Mouse (Mus musculus): ENCODE results near the gene Kif18b. TPM values are rescaled to one million over a fixed set of nuclear protein-coding genes. Genes with fewer than 3 reads are reported as not detected.

Gene Kif18b
- polyA plus RNA-seq, 1 experiment = 44.9 TPM

- H3K79me3 ChIP-seq (ENCODE audit: low read depth) = no peaks in the 10 kb centered on the region
- H3K4me3 ChIP-seq (ENCODE audit: insufficient read depth, poor library complexity, severe bottlenecking) = no peak overlapping the region
- TF ChIP-seq MAX (IDR thresholded peaks at IDR 0.05) (no peak), FOSL1 (IDR thresholded peaks at IDR 0.05; ENCODE audit: insufficient read depth, low read length, poor library complexity, severe bottlenecking) (no peak), USF1 (IDR thresholded peaks at IDR 0.05; ENCODE audit: low read depth) (no peak), MYOG (IDR thresholded peaks at IDR 0.05; ENCODE audit: control insufficient read depth, extremely low read depth, insufficient read length) (no peak)
- H3K27me3 ChIP-seq (ENCODE audit: control insufficient read depth, insufficient read depth, insufficient read length) = peaks cover 7% of the 10 kb centered on the region
- H3K36me3 ChIP-seq (ENCODE audit: control insufficient read depth, insufficient read depth) = no peaks in the 10 kb centered on the region
- H3ac ChIP-seq (ENCODE audit: control insufficient read depth, insufficient read length, low read depth) = no peak overlapping the region
- H3K79me2 ChIP-seq (ENCODE audit: control insufficient read depth, insufficient read depth) = no peaks in the 10 kb centered on the region
Measured at GRCm38 (mm10) chr11:102945306-102946264, 20.7 kb upstream of the Kif18b start.

- TF ChIP-seq CEBPB (IDR thresholded peaks at IDR 0.05; ENCODE audit: low read depth) (no peak), CTCF (IDR thresholded peaks at IDR 0.05; ENCODE audit: control insufficient read depth, insufficient read depth, insufficient read length) (no peak), USF1 (IDR thresholded peaks at IDR 0.05; ENCODE audit: low read depth) (no peak), MAX (IDR thresholded peaks at IDR 0.05) (no peak), FOSL1 (IDR thresholded peaks at IDR 0.05; ENCODE audit: insufficient read depth, low read length, poor library complexity, severe bottlenecking) (no peak), MYOG (IDR thresholded peaks at IDR 0.05; ENCODE audit: control insufficient read depth, extremely low read depth, insufficient read length) (no peak), MYOD1 (IDR thresholded peaks at IDR 0.05; ENCODE audit: control insufficient read depth, insufficient read length, low read depth) (no peak)
- no peak overlapping the region for H3ac ChIP-seq (ENCODE audit: control insufficient read depth, insufficient read length, low read depth)
- H3K4me3 ChIP-seq (ENCODE audit: insufficient read depth, poor library complexity, severe bottlenecking) = no peak overlapping the region
- H3K79me3 ChIP-seq (ENCODE audit: low read depth) = no peaks in the 10 kb centered on the region
- H3K79me2 ChIP-seq (ENCODE audit: control insufficient read depth, insufficient read depth) = no peaks in the 10 kb centered on the region
- no peaks in the 10 kb centered on the region for H3K36me3 ChIP-seq (ENCODE audit: control insufficient read depth, insufficient read depth)
- no peaks in the 10 kb centered on the region for H3K27me3 ChIP-seq (ENCODE audit: control insufficient read depth, insufficient read depth, insufficient read length)
Measured at GRCm38 (mm10) chr11:102941236-102941635, 16.3 kb upstream of the Kif18b start.

GRCm38 (mm10) chr11:102939024-102939675, 14.2 kb upstream of the Kif18b start:
- TF ChIP-seq MYOG (IDR thresholded peaks at IDR 0.05; ENCODE audit: control insufficient read depth, extremely low read depth, insufficient read length) = no peak
- no peak for TF ChIP-seq CTCF (IDR thresholded peaks at IDR 0.05; ENCODE audit: control insufficient read depth, insufficient read depth, insufficient read length)
- no peak for TF ChIP-seq FOSL1 (IDR thresholded peaks at IDR 0.05; ENCODE audit: insufficient read depth, low read length, poor library complexity, severe bottlenecking)
- no peak for TF ChIP-seq MYOD1 (IDR thresholded peaks at IDR 0.05; ENCODE audit: control insufficient read depth, insufficient read length, low read depth)
- no peak for TF ChIP-seq CEBPB (IDR thresholded peaks at IDR 0.05; ENCODE audit: low read depth)
- TF ChIP-seq MAX (IDR thresholded peaks at IDR 0.05) = no peak
- TF ChIP-seq USF1 (IDR thresholded peaks at IDR 0.05; ENCODE audit: low read depth) = no peak
- H3K4me3 ChIP-seq (ENCODE audit: insufficient read depth, poor library complexity, severe bottlenecking) = no peak overlapping the region
- no peaks in the 10 kb centered on the region for H3K36me3 ChIP-seq (ENCODE audit: control insufficient read depth, insufficient read depth)
- H3ac ChIP-seq (ENCODE audit: control insufficient read depth, insufficient read length, low read depth) = no peak overlapping the region
- H3K79me3 ChIP-seq (ENCODE audit: low read depth) = no peaks in the 10 kb centered on the region
- H3K27me3 ChIP-seq (ENCODE audit: control insufficient read depth, insufficient read depth, insufficient read length) = no peaks in the 10 kb centered on the region
- no peaks in the 10 kb centered on the region for H3K79me2 ChIP-seq (ENCODE audit: control insufficient read depth, insufficient read depth)

- TF ChIP-seq CTCF (IDR thresholded peaks at IDR 0.05; ENCODE audit: control insufficient read depth, insufficient read depth, insufficient read length) = no peak
- no peak for TF ChIP-seq CEBPB (IDR thresholded peaks at IDR 0.05; ENCODE audit: low read depth)
- TF ChIP-seq MYOD1 (IDR thresholded peaks at IDR 0.05; ENCODE audit: control insufficient read depth, insufficient read length, low read depth) = no peak
- TF ChIP-seq USF1 (IDR thresholded peaks at IDR 0.05; ENCODE audit: low read depth) = no peak
- TF ChIP-seq MYOG (IDR thresholded peaks at IDR 0.05; ENCODE audit: control insufficient read depth, extremely low read depth, insufficient read length) = no peak
- H3ac ChIP-seq (ENCODE audit: control insufficient read depth, insufficient read length, low read depth) = no peak overlapping the region
- no peaks in the 10 kb centered on the region for H3K36me3 ChIP-seq (ENCODE audit: control insufficient read depth, insufficient read depth)
- no peak overlapping the region for H3K4me3 ChIP-seq (ENCODE audit: insufficient read depth, poor library complexity, severe bottlenecking)
- no peaks in the 10 kb centered on the region for H3K79me3 ChIP-seq (ENCODE audit: low read depth)
- H3K27me3 ChIP-seq (ENCODE audit: control insufficient read depth, insufficient read depth, insufficient read length) = no peaks in the 10 kb centered on the region
- no peaks in the 10 kb centered on the region for H3K79me2 ChIP-seq (ENCODE audit: control insufficient read depth, insufficient read depth)
Measured at GRCm38 (mm10) chr11:102937529-102938182, 12.7 kb upstream of the Kif18b start.

- Histone ChIP-seq H3K4me3 (ENCODE audit: insufficient read depth, poor library complexity, severe bottlenecking) (no peak overlapping the region), H3ac (ENCODE audit: control insufficient read depth, insufficient read length, low read depth) (no peak overlapping the region), H3K36me3 (ENCODE audit: control insufficient read depth, insufficient read depth) (no peaks in the 10 kb centered on the region), H3K79me3 (ENCODE audit: low read depth) (no peaks in the 10 kb centered on the region), H3K27me3 (ENCODE audit: control insufficient read depth, insufficient read depth, insufficient read length) (no peaks in the 10 kb centered on the region), H3K79me2 (ENCODE audit: control insufficient read depth, insufficient read depth) (no peaks in the 10 kb centered on the region)
- TF ChIP-seq USF1 (IDR thresholded peaks at IDR 0.05; ENCODE audit: low read depth) (no peak), FOSL1 (IDR thresholded peaks at IDR 0.05; ENCODE audit: insufficient read depth, low read length, poor library complexity, severe bottlenecking) (no peak), CTCF (IDR thresholded peaks at IDR 0.05; ENCODE audit: control insufficient read depth, insufficient read depth, insufficient read length) (no peak), CEBPB (IDR thresholded peaks at IDR 0.05; ENCODE audit: low read depth) (no peak), MYOG (IDR thresholded peaks at IDR 0.05; ENCODE audit: control insufficient read depth, extremely low read depth, insufficient read length) (no peak), MAX (IDR thresholded peaks at IDR 0.05) (no peak), MYOD1 (IDR thresholded peaks at IDR 0.05; ENCODE audit: control insufficient read depth, insufficient read length, low read depth) (no peak)
Measured at GRCm38 (mm10) chr11:102936272-102936671, 11.3 kb upstream of the Kif18b start.

Measured in C2C12 (cell line).